Mouse (Mus musculus): ENCODE results near the gene Megf11.

DNA sequence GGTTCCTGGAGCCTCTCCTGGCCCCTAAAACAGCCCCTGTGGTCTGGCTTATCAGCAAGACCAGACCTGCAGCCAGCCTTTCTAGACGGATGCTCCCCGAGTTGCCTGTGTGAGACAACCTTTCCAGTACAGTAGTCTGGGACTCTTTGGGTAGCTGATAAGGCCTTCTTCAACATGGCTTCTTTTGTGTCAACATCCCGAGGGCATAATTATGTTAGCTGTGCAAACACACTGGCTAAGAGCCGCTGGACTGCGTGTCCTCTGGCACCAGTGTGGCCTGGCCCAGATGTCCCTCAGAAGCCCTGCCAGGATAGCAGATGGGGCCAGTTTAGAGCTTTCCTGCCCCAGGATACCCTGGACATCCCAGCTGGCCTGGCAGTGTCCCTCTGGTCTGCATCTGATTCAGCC, 205.2 kb downstream of the Megf11 start:
- TF ChIP-seq MAX (IDR thresholded peaks at IDR 0.05; ENCODE audit: low read depth) (no peak), USF1 (IDR thresholded peaks at IDR 0.05; ENCODE audit: low read depth) (no peak), SRF (IDR thresholded peaks at IDR 0.05; ENCODE audit: control insufficient read depth, insufficient read length, low read depth) (no peak)

All from myocyte (in vitro differentiated cells).